Mouse (Mus musculus) limb, embryonic 15.5 days (tissue): ENCODE measurements around the gene Cpsf4. TPM values are rescaled to one million over a fixed set of nuclear protein-coding genes. Genes with fewer than 3 reads are reported as not detected.
"Not testable (repeated sequence)": the region's sequence is repeated elsewhere in the genome, so short reads cannot be mapped to it uniquely, and the experiment has no call there.

ENCODE experiments used
- ATAC-seq: fragments of 200-750 bp; cut with Nextera tagmentation; 2 replicates; pipeline ENCODE4 v1.8.0; 2017; ENCODE audit warnings: low read depth, moderate TSS enrichment; ENCODE audit not compliant: insufficient number of reproducible peaks, low FRiP score, low TSS enrichment
- H3K27ac ChIP-seq: fragments of 300-500 bp; sonication (generic); 2 replicates; pipeline ENCODE4 v1.5.1; 2015; ENCODE audit warnings: moderate library complexity, mild to moderate bottlenecking, inconsistent platforms
- H3K27me3 ChIP-seq: fragments of 300-500 bp; sonication (generic); 2 replicates; pipeline ENCODE4 v1.6.1; 2015; ENCODE audit warnings: inconsistent platforms
- H3K36me3 ChIP-seq: fragments of 300-500 bp; sonication (generic); 2 replicates; pipeline ENCODE4 v1.6.1; 2015; ENCODE audit warnings: inconsistent platforms
- H3K4me1 ChIP-seq: fragments of 300-500 bp; sonication (generic); 2 replicates; pipeline ENCODE4 v1.6.1; 2015; ENCODE audit warnings: inconsistent platforms
- H3K4me2 ChIP-seq: fragments of 300-500 bp; sonication (generic); 2 replicates; pipeline ENCODE4 v1.6.1; 2015; ENCODE audit warnings: mild to moderate bottlenecking, inconsistent platforms
- H3K4me3 ChIP-seq: fragments of 300-500 bp; sonication (generic); 2 replicates; pipeline ENCODE4 v1.5.1; 2015; ENCODE audit warnings: mild to moderate bottlenecking, inconsistent platforms
- H3K9ac ChIP-seq: fragments of 300-500 bp; sonication (generic); 2 replicates; pipeline ENCODE4 v1.6.1; 2015; ENCODE audit warnings: inconsistent platforms
- H3K9me3 ChIP-seq: fragments of 300-500 bp; sonication (generic); 2 replicates; pipeline ENCODE4 v1.6.1; 2016; ENCODE audit warnings: inconsistent platforms
- WGBS: fragments of 180-500 bp; shearing (Covaris S2); methylation state at CpG from one replicate; pipeline ENCODE4 v1.1.7; 2015; 5-methylcytosine and 5-hydroxymethylcytosine counted together
- polyA plus RNA-seq: library from polyadenylated mRNA; unstranded; fragments of >200 nt; fragmentation: Nextera tagmentation; extraction: Ambion mirVana; gene quantifications from 2 replicates; pipeline ENCODE4 v1.2.1, GENCODE M21; 2015

Gene Cpsf4
- polyA plus RNA-seq, 1 experiment from 2014 or later: 40.7 TPM

- H3K27ac ChIP-seq, H3K4me3 ChIP-seq, H3K9me3 ChIP-seq, H3K9ac ChIP-seq, ATAC-seq, H3K4me2 ChIP-seq, H3K27me3 ChIP-seq: not testable (repeated sequence)
- Histone ChIP-seq H3K4me1 (peaks cover 13% of the 10 kb centered on the region), H3K36me3 (peaks cover 54% of the 10 kb centered on the region)
- WGBS: 46% methylated on average over 11 of the region's 11 CpGs
These were observed 41.4 kb downstream of the Cpsf4 start for GRCm38 (mm10) chr5:145208391-145208790.

- H3K27me3 ChIP-seq: no peaks in the 10 kb centered on the region
- H3K36me3 ChIP-seq: peaks cover 74% of the 10 kb centered on the region
- no peak overlapping the region for H3K9ac ChIP-seq
- no peak overlapping the region for H3K4me2 ChIP-seq
- H3K4me1 ChIP-seq: no peaks in the 10 kb centered on the region
- 95% methylated on average over 4 of the region's 4 CpGs for WGBS
- no peak overlapping the region for H3K4me3 ChIP-seq
- no peak overlapping the region for H3K27ac ChIP-seq
- H3K9me3 ChIP-seq: no peaks in the 10 kb centered on the region
- ATAC-seq: no peak
These were observed 44.3 kb downstream of the Cpsf4 start for GRCm38 (mm10) chr5:145211340-145211739.

DNA sequence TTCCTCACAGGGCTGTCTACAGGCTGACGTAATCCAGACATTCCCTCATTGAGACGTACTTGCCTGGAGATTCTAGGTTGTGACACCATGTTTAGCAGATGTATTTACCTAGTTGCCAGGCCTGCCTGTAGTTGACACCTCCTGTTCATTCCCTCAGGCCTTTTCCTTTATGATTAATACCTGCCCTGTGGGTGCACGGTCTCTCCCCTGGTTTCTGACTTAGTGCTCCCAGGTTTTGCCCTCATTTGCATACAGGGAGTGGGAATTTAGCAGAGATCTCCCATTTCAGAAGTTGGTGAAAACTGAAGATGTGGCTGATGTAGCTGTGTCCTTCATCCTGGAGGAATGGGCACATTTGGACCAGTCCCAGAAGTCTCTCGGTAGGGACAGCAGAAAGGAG lies 45.2 kb downstream of the Cpsf4 start:
- WGBS: 92% methylated on average over 4 of the region's 4 CpGs
- ATAC-seq: no peak
- H3K27ac ChIP-seq: no peak overlapping the region
- no peak overlapping the region for H3K4me2 ChIP-seq
- H3K9ac ChIP-seq: no peak overlapping the region
- H3K36me3 ChIP-seq: peaks cover 70% of the 10 kb centered on the region
- H3K4me1 ChIP-seq: no peaks in the 10 kb centered on the region
- H3K9me3 ChIP-seq: no peaks in the 10 kb centered on the region
- H3K27me3 ChIP-seq: no peaks in the 10 kb centered on the region
- H3K4me3 ChIP-seq: no peak overlapping the region

- no peak overlapping the region for H3K4me2 ChIP-seq
- no peaks in the 10 kb centered on the region for H3K4me1 ChIP-seq
- no peak for ATAC-seq
- H3K27me3 ChIP-seq: no peaks in the 10 kb centered on the region
- H3K9ac ChIP-seq: no peak overlapping the region
- no peak overlapping the region for H3K4me3 ChIP-seq
- 86% methylated on average over 3 of the region's 3 CpGs for WGBS
- no peak overlapping the region for H3K27ac ChIP-seq
- peaks cover 70% of the 10 kb centered on the region for H3K36me3 ChIP-seq
- no peaks in the 10 kb centered on the region for H3K9me3 ChIP-seq
These were observed 46.5 kb downstream of the Cpsf4 start for GRCm38 (mm10) chr5:145213505-145213904.

- Histone ChIP-seq H3K36me3 (peaks cover 74% of the 10 kb centered on the region), H3K9me3 (no peaks in the 10 kb centered on the region), H3K4me1 (no peaks in the 10 kb centered on the region), H3K27ac (no peak overlapping the region), H3K27me3 (no peaks in the 10 kb centered on the region), H3K9ac (no peak overlapping the region), H3K4me2 (no peak overlapping the region), H3K4me3 (no peak overlapping the region)
- WGBS: 70% methylated on average over 4 of the region's 4 CpGs
- no peak for ATAC-seq
These were observed 47.7 kb downstream of the Cpsf4 start for GRCm38 (mm10) chr5:145214679-145215078.

DNA sequence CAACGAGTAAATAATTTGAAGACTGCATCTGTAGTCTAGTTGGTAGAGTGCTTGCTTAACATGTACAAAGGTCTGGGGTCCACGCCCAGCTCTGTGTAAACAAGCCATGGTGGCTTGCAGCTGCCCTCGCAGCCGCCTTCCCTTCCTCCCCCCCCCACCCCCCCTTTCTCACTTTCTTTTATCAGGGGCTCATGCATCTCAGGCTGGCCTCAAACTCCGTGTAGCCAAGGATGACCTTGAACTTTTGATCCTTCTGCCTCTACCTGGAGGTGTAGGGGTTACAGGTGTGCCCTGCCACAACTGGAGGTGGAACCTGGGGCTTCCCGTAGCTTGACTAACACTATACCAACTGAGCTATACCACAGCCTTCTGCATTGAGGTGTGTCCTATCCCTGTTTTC lies 50.7 kb downstream of the Cpsf4 start:
- no peaks in the 10 kb centered on the region for H3K9me3 ChIP-seq
- no peaks in the 10 kb centered on the region for H3K4me1 ChIP-seq
- no peak overlapping the region for H3K4me2 ChIP-seq
- no peak for ATAC-seq
- no peak overlapping the region for H3K27ac ChIP-seq
- 86% methylated on average over 6 of the region's 6 CpGs for WGBS
- H3K36me3 ChIP-seq: peaks cover 74% of the 10 kb centered on the region
- H3K9ac ChIP-seq: no peak overlapping the region
- no peak overlapping the region for H3K4me3 ChIP-seq
- H3K27me3 ChIP-seq: no peaks in the 10 kb centered on the region

DNA sequence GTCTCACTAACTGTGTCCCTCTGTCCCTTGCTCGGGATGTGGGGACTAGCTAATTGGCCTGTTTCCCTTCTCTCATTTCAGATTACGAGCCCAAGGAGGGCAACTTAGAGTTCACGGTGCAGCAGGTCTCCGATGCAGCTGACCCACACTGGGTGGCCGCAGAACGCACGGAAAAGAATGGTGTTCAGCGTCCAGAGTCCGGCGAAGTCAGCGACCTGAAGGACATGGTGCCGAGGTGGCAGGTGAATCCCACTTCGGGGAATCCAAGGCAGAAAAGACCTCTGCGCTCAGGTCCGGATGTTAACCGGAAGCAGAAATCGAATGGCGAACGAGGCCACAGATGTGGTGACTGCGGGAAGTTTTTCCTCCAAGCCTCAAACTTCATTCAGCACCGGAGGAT lies 51.2 kb downstream of the Cpsf4 start:
- Histone ChIP-seq H3K36me3 (peaks cover 74% of the 10 kb centered on the region), H3K9me3 (no peaks in the 10 kb centered on the region), H3K4me2 (no peak overlapping the region), H3K4me1 (no peaks in the 10 kb centered on the region), H3K9ac (no peak overlapping the region), H3K4me3 (no peak overlapping the region), H3K27me3 (no peaks in the 10 kb centered on the region), H3K27ac (no peak overlapping the region)
- no peak for ATAC-seq
- 91% methylated on average over 21 of the region's 21 CpGs for WGBS

GRCm38 (mm10) chr5:145218671-145219070 lies 51.7 kb downstream of the Cpsf4 start:
- Histone ChIP-seq H3K4me3 (no peak overlapping the region), H3K27me3 (no peaks in the 10 kb centered on the region), H3K4me2 (no peak overlapping the region), H3K9ac (no peak overlapping the region), H3K27ac (no peak overlapping the region), H3K36me3 (peaks cover 70% of the 10 kb centered on the region), H3K9me3 (no peaks in the 10 kb centered on the region), H3K4me1 (no peaks in the 10 kb centered on the region)
- no peak for ATAC-seq
- 94% methylated on average over 20 of the region's 20 CpGs for WGBS

- no peak for ATAC-seq
- no peaks in the 10 kb centered on the region for H3K27me3 ChIP-seq
- no peak overlapping the region for H3K9ac ChIP-seq
- 96% methylated on average over 8 of the region's 8 CpGs for WGBS
- no peak overlapping the region for H3K4me3 ChIP-seq
- H3K27ac ChIP-seq: no peak overlapping the region
- peaks cover 60% of the 10 kb centered on the region for H3K36me3 ChIP-seq
- no peak overlapping the region for H3K4me2 ChIP-seq
- no peaks in the 10 kb centered on the region for H3K9me3 ChIP-seq
- H3K4me1 ChIP-seq: no peaks in the 10 kb centered on the region
These were observed 53.0 kb downstream of the Cpsf4 start for GRCm38 (mm10) chr5:145219981-145220380.

DNA sequence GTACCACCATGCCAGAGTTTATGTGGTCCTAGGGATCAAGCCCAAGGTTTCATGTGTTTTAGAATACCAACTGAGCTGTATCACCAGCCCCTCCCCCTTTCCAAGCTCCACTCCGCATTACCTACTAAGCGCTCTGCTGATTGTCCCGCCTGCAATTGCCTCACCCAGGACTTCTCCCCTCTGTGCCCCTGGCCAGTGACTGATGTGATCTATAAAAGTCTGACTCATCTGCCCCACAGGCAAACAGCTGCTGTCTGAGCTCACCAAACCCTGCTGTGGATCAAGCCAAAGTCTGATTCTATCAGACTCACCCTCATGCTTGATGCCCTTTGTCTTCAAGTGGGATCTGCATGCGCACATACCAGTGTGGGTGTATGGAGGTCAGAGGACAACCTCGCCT lies 55.8 kb downstream of the Cpsf4 start:
- Histone ChIP-seq H3K4me1 (no peaks in the 10 kb centered on the region), H3K4me2 (no peak overlapping the region), H3K27me3 (no peaks in the 10 kb centered on the region), H3K27ac (no peak overlapping the region), H3K36me3 (peaks cover 52% of the 10 kb centered on the region), H3K4me3 (no peak overlapping the region), H3K9me3 (no peaks in the 10 kb centered on the region), H3K9ac (no peak overlapping the region)
- peak; percentile 21; the same call in 1 of the 2 replicates for ATAC-seq
- WGBS: 76% methylated on average over 5 of the region's 5 CpGs

GRCm38 (mm10) chr5:145223395-145223794 lies 56.4 kb downstream of the Cpsf4 start:
- ATAC-seq: no peak
- peaks cover 46% of the 10 kb centered on the region for H3K36me3 ChIP-seq
- no peak overlapping the region for H3K4me3 ChIP-seq
- WGBS: 81% methylated on average over 12 of the region's 12 CpGs
- H3K4me2 ChIP-seq: no peak overlapping the region
- no peaks in the 10 kb centered on the region for H3K27me3 ChIP-seq
- H3K4me1 ChIP-seq: no peaks in the 10 kb centered on the region
- H3K9me3 ChIP-seq: no peaks in the 10 kb centered on the region
- no peak overlapping the region for H3K9ac ChIP-seq
- H3K27ac ChIP-seq: no peak overlapping the region

DNA sequence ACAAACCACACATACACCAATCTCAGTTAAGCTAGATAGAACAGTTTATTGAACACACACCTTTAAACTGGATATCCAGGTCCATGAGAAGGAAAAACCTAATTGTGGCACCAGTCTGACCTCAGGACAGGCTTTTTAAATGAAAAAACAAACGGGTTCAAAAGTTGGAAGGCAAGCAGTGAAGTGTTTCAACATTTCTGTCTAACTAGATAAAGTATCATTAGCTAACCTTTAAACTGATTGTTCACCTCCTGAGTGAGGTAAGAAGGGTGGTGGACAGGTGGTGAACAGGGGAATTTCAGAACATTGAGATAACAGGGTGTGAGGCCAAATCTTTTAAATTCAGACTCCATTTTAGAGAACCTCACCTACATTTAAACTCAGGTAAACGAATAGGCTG lies 59.4 kb downstream of the Cpsf4 start:
- H3K36me3 ChIP-seq: peaks cover 17% of the 10 kb centered on the region
- no peak overlapping the region for H3K9ac ChIP-seq
- ATAC-seq: no peak
- WGBS: 61% methylated on average over 2 of the region's 2 CpGs
- H3K27me3 ChIP-seq: no peaks in the 10 kb centered on the region
- no peaks in the 10 kb centered on the region for H3K9me3 ChIP-seq
- H3K4me1 ChIP-seq: 0 out of 2 replicates have a peak, but pooled peaks cover 4% of the 10 kb centered on the region
- no peak overlapping the region for H3K4me3 ChIP-seq
- H3K27ac ChIP-seq: no peak overlapping the region
- no peak overlapping the region for H3K4me2 ChIP-seq

GRCm38 (mm10) chr5:145229283-145229682 lies 62.3 kb downstream of the Cpsf4 start:
- peaks cover 11% of the 10 kb centered on the region for H3K36me3 ChIP-seq
- not testable (repeated sequence) for ATAC-seq, H3K9me3 ChIP-seq, H3K4me3 ChIP-seq, H3K9ac ChIP-seq, H3K27me3 ChIP-seq, H3K27ac ChIP-seq, H3K4me2 ChIP-seq
- peaks cover 16% of the 10 kb centered on the region for H3K4me1 ChIP-seq
- 69% methylated on average over 6 of the region's 6 CpGs for WGBS
